Mouse (Mus musculus): ENCODE data around the gene Mob3b. TPM values are rescaled to one million over a fixed set of nuclear protein-coding genes. Genes with fewer than 3 reads are reported as not detected.

Mob3b gene
- polyA plus RNA-seq, 1 experiment from 2014 or later: 15.1 TPM

GRCm38 (mm10) chr4:35127759-35128158 lies 29.5 kb downstream of the Mob3b start:
- Histone ChIP-seq H3K4me2 (no peak overlapping the region), H3K9ac (replicated peaks) (no peak overlapping the region), H3K4me3 (replicated peaks) (no peak overlapping the region), H3K36me3 (no peaks in the 10 kb centered on the region), H3K9me3 (no peaks in the 10 kb centered on the region), H3K27me3 (no peaks in the 10 kb centered on the region), H3K4me1 (replicated peaks) (peaks cover 16% of the 10 kb centered on the region), H3K27ac (no peak overlapping the region)
- WGBS: 72% methylated on average over 6 of the region's 6 CpGs
- ATAC-seq (ENCODE audit: insufficient number of reproducible peaks, insufficient read depth, low FRiP score, low TSS enrichment, low read depth): no peak

- no peak overlapping the region for H3K4me2 ChIP-seq
- no peak overlapping the region for H3K9ac ChIP-seq (replicated peaks)
- no peak for ATAC-seq (ENCODE audit: insufficient number of reproducible peaks, insufficient read depth, low FRiP score, low TSS enrichment, low read depth)
- no peaks in the 10 kb centered on the region for H3K9me3 ChIP-seq
- peaks cover 26% of the 10 kb centered on the region for H3K4me1 ChIP-seq (replicated peaks)
- no peaks in the 10 kb centered on the region for H3K36me3 ChIP-seq
- no peak overlapping the region for H3K4me3 ChIP-seq (replicated peaks)
- no peak overlapping the region for H3K27ac ChIP-seq
- H3K27me3 ChIP-seq: no peaks in the 10 kb centered on the region
- WGBS: 88% methylated on average over 9 of the region's 9 CpGs
These were observed 30.5 kb downstream of the Mob3b start for GRCm38 (mm10) chr4:35126776-35127175.

- no peak for ATAC-seq (ENCODE audit: insufficient number of reproducible peaks, insufficient read depth, low FRiP score, low TSS enrichment, low read depth)
- no peak overlapping the region for H3K27ac ChIP-seq
- WGBS: 9% methylated on average over 6 of the region's 6 CpGs
- H3K9me3 ChIP-seq: no peaks in the 10 kb centered on the region
- no peak overlapping the region for H3K4me3 ChIP-seq (replicated peaks)
- peaks cover 36% of the 10 kb centered on the region for H3K4me1 ChIP-seq (replicated peaks)
- peak overlapping the region; percentile 8; the same call in 1 of the 2 replicates for H3K4me2 ChIP-seq
- H3K36me3 ChIP-seq: no peaks in the 10 kb centered on the region
- H3K27me3 ChIP-seq: no peaks in the 10 kb centered on the region
- H3K9ac ChIP-seq (replicated peaks): no peak overlapping the region
These were observed 31.9 kb downstream of the Mob3b start for GRCm38 (mm10) chr4:35125299-35125777.

- no peak for ATAC-seq (ENCODE audit: insufficient number of reproducible peaks, insufficient read depth, low FRiP score, low TSS enrichment, low read depth)
- Histone ChIP-seq H3K4me1 (replicated peaks) (peaks cover 41% of the 10 kb centered on the region), H3K36me3 (no peaks in the 10 kb centered on the region), H3K4me3 (replicated peaks) (no peak overlapping the region), H3K9ac (replicated peaks) (no peak overlapping the region), H3K27ac (no peak overlapping the region), H3K4me2 (no peak overlapping the region), H3K27me3 (no peaks in the 10 kb centered on the region), H3K9me3 (no peaks in the 10 kb centered on the region)
- WGBS: 91% methylated on average over 11 of the region's 11 CpGs
These were observed 33.3 kb downstream of the Mob3b start for GRCm38 (mm10) chr4:35124027-35124426.

GRCm38 (mm10) chr4:35123087-35123486 lies 34.2 kb downstream of the Mob3b start:
- no peak overlapping the region for H3K9ac ChIP-seq (replicated peaks)
- H3K36me3 ChIP-seq: no peaks in the 10 kb centered on the region
- no peaks in the 10 kb centered on the region for H3K27me3 ChIP-seq
- H3K4me3 ChIP-seq (replicated peaks): no peak overlapping the region
- no peaks in the 10 kb centered on the region for H3K9me3 ChIP-seq
- H3K27ac ChIP-seq: no peak overlapping the region
- H3K4me2 ChIP-seq: no peak overlapping the region
- 45% methylated on average over 5 of the region's 5 CpGs for WGBS
- ATAC-seq (ENCODE audit: insufficient number of reproducible peaks, insufficient read depth, low FRiP score, low TSS enrichment, low read depth): no peak
- peaks cover 44% of the 10 kb centered on the region for H3K4me1 ChIP-seq (replicated peaks)

GRCm38 (mm10) chr4:35121060-35121459 lies 36.2 kb downstream of the Mob3b start:
- Histone ChIP-seq H3K36me3 (no peaks in the 10 kb centered on the region), H3K9ac (replicated peaks) (no peak overlapping the region), H3K4me1 (replicated peaks) (peaks cover 44% of the 10 kb centered on the region), H3K4me2 (no peak overlapping the region), H3K4me3 (replicated peaks) (no peak overlapping the region), H3K27ac (no peak overlapping the region), H3K27me3 (no peaks in the 10 kb centered on the region), H3K9me3 (no peaks in the 10 kb centered on the region)
- ATAC-seq (ENCODE audit: insufficient number of reproducible peaks, insufficient read depth, low FRiP score, low TSS enrichment, low read depth): no peak
- 29% methylated on average over 12 of the region's 12 CpGs for WGBS

- Histone ChIP-seq H3K4me2 (no peak overlapping the region), H3K36me3 (no peaks in the 10 kb centered on the region), H3K9ac (replicated peaks) (no peak overlapping the region), H3K9me3 (no peaks in the 10 kb centered on the region), H3K27ac (no peak overlapping the region), H3K4me1 (replicated peaks) (peaks cover 43% of the 10 kb centered on the region), H3K4me3 (replicated peaks) (no peak overlapping the region), H3K27me3 (no peaks in the 10 kb centered on the region)
- no peak for ATAC-seq (ENCODE audit: insufficient number of reproducible peaks, insufficient read depth, low FRiP score, low TSS enrichment, low read depth)
- 76% methylated on average over 8 of the region's 8 CpGs for WGBS
These were observed 36.7 kb downstream of the Mob3b start for GRCm38 (mm10) chr4:35120575-35120974.

- H3K4me1 ChIP-seq (replicated peaks): peaks cover 39% of the 10 kb centered on the region
- H3K27ac ChIP-seq: no peak overlapping the region
- no peaks in the 10 kb centered on the region for H3K9me3 ChIP-seq
- ATAC-seq (ENCODE audit: insufficient number of reproducible peaks, insufficient read depth, low FRiP score, low TSS enrichment, low read depth): no peak
- H3K27me3 ChIP-seq: no peaks in the 10 kb centered on the region
- no peak overlapping the region for H3K4me2 ChIP-seq
- no peak overlapping the region for H3K9ac ChIP-seq (replicated peaks)
- WGBS: 66% methylated on average over 4 of the region's 4 CpGs
- H3K36me3 ChIP-seq: no peaks in the 10 kb centered on the region
- no peak overlapping the region for H3K4me3 ChIP-seq (replicated peaks)
These were observed 37.1 kb downstream of the Mob3b start for GRCm38 (mm10) chr4:35120159-35120558.

GRCm38 (mm10) chr4:35118851-35119250 lies 38.4 kb downstream of the Mob3b start:
- Histone ChIP-seq H3K4me3 (replicated peaks) (no peak overlapping the region), H3K27me3 (no peaks in the 10 kb centered on the region), H3K36me3 (no peaks in the 10 kb centered on the region), H3K27ac (no peak overlapping the region), H3K9me3 (no peaks in the 10 kb centered on the region), H3K4me1 (replicated peaks) (peaks cover 37% of the 10 kb centered on the region), H3K9ac (replicated peaks) (no peak overlapping the region), H3K4me2 (no peak overlapping the region)
- no peak for ATAC-seq (ENCODE audit: insufficient number of reproducible peaks, insufficient read depth, low FRiP score, low TSS enrichment, low read depth)
- 73% methylated on average over 2 of the region's 2 CpGs for WGBS

GRCm38 (mm10) chr4:35117144-35117543 lies 40.1 kb downstream of the Mob3b start:
- Histone ChIP-seq H3K4me1 (replicated peaks) (peaks cover 29% of the 10 kb centered on the region), H3K27ac (no peak overlapping the region), H3K4me2 (no peak overlapping the region), H3K36me3 (no peaks in the 10 kb centered on the region), H3K4me3 (replicated peaks) (no peak overlapping the region), H3K9me3 (no peaks in the 10 kb centered on the region), H3K9ac (replicated peaks) (no peak overlapping the region), H3K27me3 (no peaks in the 10 kb centered on the region)
- ATAC-seq (ENCODE audit: insufficient number of reproducible peaks, insufficient read depth, low FRiP score, low TSS enrichment, low read depth): no peak
- WGBS: 78% methylated on average over 3 of the region's 3 CpGs

GRCm38 (mm10) chr4:35115933-35116332 lies 41.4 kb downstream of the Mob3b start:
- no peaks in the 10 kb centered on the region for H3K27me3 ChIP-seq
- no peak overlapping the region for H3K4me3 ChIP-seq (replicated peaks)
- WGBS: 53% methylated on average over 6 of the region's 6 CpGs
- no peak overlapping the region for H3K4me2 ChIP-seq
- H3K27ac ChIP-seq: no peak overlapping the region
- H3K9ac ChIP-seq (replicated peaks): no peak overlapping the region
- no peak for ATAC-seq (ENCODE audit: insufficient number of reproducible peaks, insufficient read depth, low FRiP score, low TSS enrichment, low read depth)
- H3K4me1 ChIP-seq (replicated peaks): peaks cover 18% of the 10 kb centered on the region
- no peaks in the 10 kb centered on the region for H3K9me3 ChIP-seq
- no peaks in the 10 kb centered on the region for H3K36me3 ChIP-seq

GRCm38 (mm10) chr4:35114950-35115349 lies 42.3 kb downstream of the Mob3b start:
- 83% methylated on average over 2 of the region's 2 CpGs for WGBS
- H3K27ac ChIP-seq: no peak overlapping the region
- peaks cover 13% of the 10 kb centered on the region for H3K4me1 ChIP-seq (replicated peaks)

More at GRCm38 (mm10) chr4:35114950-35115349, 42.3 kb downstream of the Mob3b start:
- H3K9me3 ChIP-seq: no peaks in the 10 kb centered on the region
- H3K36me3 ChIP-seq: no peaks in the 10 kb centered on the region
- H3K4me2 ChIP-seq: no peak overlapping the region
- H3K9ac ChIP-seq (replicated peaks): no peak overlapping the region
- H3K27me3 ChIP-seq: no peaks in the 10 kb centered on the region
- no peak for ATAC-seq (ENCODE audit: insufficient number of reproducible peaks, insufficient read depth, low FRiP score, low TSS enrichment, low read depth)
- no peak overlapping the region for H3K4me3 ChIP-seq (replicated peaks)

Data from limb, embryonic 12.5 days (tissue).